Mouse (Mus musculus) liver, adult 2 months (tissue): Measurements from ENCODE around the gene St6gal1.

Experiments
- CTCF ChIP-seq: fragments of 200-500 bp; IDR thresholded peaks from 2 replicates; pipeline ENCODE4 v1.5.1; 2011; ENCODE audit warnings: low read depth, low read length, control low read depth
- POLR2A ChIP-seq: fragments of 200-500 bp; IDR thresholded peaks from 2 replicates; pipeline ENCODE4 v1.6.1; 2011; ENCODE audit warnings: low read length, control low read depth; ENCODE audit not compliant: insufficient read depth; ENCODE audit errors: extremely low read depth

DNA sequence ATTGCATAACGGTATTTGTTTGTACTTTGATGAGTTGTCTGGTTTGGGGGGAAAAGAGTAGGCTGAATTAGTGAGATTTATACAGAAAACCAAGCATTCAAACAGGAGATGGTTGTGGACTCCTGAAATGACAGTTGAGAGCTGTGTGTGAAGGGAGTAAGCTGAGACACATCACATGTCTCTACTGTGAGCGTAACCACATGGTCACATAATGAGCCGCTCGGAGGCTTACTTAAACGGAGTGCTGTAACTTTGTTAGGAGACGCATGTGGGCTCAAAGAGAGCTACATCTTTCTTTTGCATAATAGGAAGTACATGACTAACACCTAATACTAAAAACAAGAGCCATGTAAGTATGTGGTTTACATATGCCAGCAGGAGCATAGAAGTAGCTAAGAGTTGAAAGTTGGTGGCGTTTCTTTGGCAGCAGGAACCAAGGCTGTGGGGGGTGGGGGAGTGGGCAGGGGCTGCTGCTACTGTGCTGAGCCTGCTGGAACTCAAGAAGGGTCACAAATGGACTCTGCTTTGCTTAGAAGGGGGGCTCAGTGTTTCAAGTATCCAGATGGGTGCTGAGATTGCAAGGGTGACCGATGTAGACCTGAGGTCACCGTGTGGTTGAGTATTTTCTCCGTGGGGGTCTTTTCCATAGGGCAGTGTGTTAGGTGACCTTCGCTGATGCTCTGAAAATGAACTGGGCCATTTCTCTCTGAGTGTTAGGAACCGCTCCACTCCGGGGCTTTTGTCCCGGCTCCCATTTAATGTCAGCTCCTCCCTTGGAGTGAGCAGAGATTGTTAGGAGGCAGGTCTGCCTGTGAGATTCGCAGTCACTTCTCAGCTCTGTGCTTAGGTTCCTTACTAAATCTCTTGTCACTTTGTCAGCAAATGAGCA lies 26.3 kb downstream of the St6gal1 start:
- TF ChIP-seq POLR2A (no peak), CTCF (no peak)
